Mouse (Mus musculus) CD4-positive, CD25-positive, alpha-beta regulatory T cell, adult 4 months (primary cell): ENCODE results near the gene Foxj2. TPM values are rescaled to one million over a fixed set of nuclear protein-coding genes. Genes with fewer than 3 reads are reported as not detected.
A peak's percentile ranks its signal among the peaks of the same experiment; 100 is the strongest.

Experiments
- ATAC-seq: one replicate; pipeline ENCODE4 v1.8.0; 2017
- polyA plus RNA-seq, 2 experiments: library from polyadenylated mRNA; unstranded; fragments of 100-300 nt; shearing (Covaris generic); gene quantifications; one replicate each; pipeline ENCODE4 v1.2.1; 2017

The Foxj2 gene
- 1 to 10 TPM; 8.5 to 9.2 TPM for polyA plus RNA-seq

DNA sequence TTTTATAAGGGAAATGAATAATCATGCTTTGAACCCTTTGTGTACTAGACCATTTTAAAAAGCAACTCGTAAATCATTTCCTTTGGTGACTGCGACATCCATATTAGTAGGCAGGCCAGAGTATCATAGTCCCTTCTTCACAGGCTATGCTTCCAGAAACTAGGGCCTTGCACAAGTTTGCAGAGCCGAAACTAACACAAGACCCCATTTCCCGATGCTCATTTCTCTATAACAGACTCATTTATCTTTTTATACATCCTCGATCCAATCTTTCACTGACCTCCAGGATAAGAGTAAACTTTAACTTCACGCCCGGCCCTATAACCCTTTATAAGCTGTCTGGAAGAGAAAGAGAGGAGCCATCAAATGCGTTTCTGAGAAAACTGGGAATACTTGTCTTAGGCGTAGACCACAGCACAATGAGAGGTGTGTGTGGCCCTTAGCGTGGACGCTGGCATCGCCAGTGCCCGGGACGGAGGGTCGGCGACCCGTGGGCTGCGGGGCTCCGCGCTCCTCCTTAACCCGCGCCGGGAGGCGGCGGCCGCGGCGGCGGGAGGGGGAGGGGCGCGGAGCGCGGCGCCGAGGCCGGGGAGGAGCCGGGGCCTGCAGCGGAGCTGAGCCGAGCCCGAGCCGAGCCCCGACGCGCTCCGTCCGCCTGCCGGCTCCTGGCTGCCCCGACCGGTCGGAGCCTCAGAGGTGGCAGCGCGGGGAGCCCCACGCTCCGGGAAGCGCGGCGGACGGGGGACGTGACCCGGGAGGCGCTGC is at the start of gene Foxj2:
TSS of gene Foxj2 (plus strand) at position 609 of the 765 bp plus-strand sequence.
- peak; percentile 52 for ATAC-seq

GRCm38 (mm10) chr6:122770760-122771315 is 48.9 kb upstream of the Foxj2 start:
- ATAC-seq: no peak

DNA sequence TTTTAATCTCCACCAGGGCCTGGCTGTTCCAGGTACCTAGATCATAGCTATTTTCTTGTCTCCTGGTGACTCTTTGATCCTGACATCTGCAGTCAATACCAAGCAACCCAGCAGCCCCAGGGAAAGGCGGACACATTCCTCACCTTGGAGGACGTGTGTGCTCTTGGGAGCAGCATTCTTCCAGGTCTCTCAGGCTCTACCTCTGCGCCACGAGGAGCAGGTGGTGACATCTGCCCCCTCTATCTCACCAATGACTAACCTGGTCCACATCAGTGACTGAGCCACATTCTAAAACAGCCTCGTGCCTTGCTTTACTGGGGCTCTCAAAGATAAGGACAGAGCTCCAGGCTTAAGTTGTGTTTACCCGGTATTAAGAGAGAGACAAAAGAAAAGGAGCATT is 47.0 kb upstream of the Foxj2 start:
- ATAC-seq: no peak

DNA sequence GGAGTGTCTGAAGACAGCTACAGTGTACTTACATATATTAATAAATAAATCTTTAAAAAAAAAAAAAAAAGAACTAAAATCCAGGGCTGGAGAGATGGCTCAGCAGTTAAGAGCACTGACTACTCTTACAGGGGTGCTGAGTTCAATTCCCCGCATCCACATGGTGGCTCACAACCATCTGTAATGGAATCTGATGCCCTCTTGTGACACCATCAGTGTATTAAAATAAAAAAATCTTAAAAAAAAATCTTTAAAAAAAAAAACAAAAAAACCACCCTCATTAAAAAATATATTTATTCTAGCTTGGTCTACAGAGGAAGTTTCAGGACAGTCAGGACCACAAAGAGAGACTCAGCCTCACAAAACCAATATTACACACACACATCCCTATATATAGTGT is 45.4 kb upstream of the Foxj2 start:
- ATAC-seq: no peak

DNA sequence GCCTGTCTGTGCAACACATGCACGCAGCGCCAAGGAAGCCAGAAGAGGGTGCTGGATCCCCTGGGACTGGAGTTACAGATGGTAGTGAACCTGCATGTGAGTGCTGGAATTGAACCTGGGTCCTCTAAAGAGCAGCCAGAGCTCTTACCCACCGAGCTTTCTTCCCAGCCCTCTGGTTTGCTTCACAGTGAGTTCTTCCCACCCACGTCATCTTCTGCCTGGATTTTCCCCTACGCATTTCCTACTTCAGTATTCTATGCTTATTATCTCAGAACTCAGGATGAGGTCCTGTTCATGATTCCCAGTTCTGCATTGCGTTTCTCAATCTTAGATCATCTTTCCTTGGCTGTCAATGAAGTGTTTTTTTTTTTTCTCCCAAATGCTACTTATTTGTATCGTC is 43.7 kb upstream of the Foxj2 start:
- no peak for ATAC-seq

DNA sequence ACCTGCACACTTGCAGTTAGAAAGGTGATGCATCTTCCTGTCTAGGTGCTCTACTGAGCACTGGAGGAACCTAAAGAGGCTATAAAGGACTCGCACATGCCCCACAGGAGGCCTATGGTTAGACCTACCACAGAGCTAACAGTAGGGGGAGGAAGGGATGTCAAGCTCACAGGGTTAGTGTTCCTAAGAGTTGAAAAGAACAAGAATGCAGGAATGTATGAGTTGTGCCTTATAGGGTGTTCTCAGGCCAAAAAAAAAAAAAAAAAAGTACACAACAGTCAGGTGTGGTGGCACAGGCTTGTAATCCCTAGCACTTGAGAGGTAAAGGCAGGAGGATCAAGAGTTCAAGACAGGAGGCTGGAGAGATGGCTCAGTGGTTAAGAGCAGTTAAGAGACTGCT is 39.8 kb upstream of the Foxj2 start:
- no peak for ATAC-seq

GRCm38 (mm10) chr6:122781167-122781566 is 38.5 kb upstream of the Foxj2 start:
- ATAC-seq: no peak

- ATAC-seq: no peak
Measured at GRCm38 (mm10) chr6:122782164-122782563, 37.5 kb upstream of the Foxj2 start.

GRCm38 (mm10) chr6:122784866-122785265 is 34.8 kb upstream of the Foxj2 start:
- no peak for ATAC-seq

- peak; percentile 97 for ATAC-seq
Measured at GRCm38 (mm10) chr6:122786275-122786674, 33.4 kb upstream of the Foxj2 start.

DNA sequence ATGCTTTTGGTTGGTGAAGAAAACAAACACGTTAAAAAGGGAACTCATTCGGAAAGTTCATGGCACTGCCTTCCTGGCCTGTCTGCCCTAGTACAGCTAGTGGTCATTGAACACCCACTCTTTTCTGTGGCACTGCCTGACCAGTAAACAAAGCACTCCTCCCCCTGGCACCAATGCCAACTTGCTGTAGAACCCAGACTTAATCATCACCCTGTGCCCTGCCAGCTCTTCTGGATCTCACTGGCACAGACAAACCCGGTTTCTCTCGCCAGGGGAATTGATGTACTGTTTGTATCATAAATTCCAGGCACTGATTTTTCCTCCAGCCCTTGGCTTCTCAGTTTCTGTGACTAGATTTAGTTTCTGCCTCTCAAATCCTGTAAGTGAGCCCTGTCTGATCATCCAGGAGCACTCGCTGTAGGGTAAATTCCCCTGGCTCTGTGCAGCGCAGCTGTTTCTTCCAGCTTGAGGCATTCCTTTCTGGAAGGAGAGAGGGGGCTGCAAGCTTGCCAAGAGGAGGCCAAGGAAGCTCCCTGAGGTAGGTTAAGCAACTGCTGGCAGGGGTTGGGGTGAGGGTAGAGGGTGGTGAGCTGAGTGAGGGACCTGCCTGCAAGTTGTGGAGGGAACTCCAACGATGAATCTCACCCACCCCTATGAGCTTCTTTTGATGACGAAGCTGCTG is 24.3 kb upstream of the Foxj2 start:
- no peak for ATAC-seq

DNA sequence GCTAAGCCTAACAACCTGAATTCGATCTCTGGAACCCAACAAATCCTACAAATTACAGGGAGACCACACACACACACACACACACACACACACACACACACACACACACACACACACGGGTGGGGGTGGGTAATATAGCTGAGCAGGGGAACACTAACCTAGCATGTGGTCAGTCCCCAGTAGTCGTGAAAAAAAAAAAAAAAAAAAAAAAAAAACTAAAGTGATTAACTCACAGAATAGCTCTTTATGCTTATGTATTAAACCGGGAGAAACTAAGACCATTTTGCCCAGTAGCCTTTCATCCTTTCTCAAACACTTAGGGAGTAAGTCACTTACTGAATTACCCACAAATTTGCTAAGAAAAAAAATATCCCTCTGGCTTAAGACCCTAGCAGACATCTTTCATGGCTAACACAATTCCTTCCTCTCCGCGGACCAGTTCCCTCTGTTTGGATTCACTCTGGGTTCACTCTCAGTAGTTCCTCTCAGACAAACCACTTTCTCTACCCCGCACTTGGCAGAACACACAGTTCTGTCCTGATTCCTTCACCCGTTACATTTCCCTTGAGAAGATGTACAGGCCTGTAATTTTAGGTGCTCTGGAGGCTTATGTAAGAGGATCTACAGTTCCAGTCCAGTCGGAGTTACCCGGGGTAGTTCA is 18.9 kb upstream of the Foxj2 start:
- no peak for ATAC-seq

GRCm38 (mm10) chr6:122801301-122801800 is 18.4 kb upstream of the Foxj2 start, which contains the start of gene Slc2a3:
Gene Slc2a3, minus strand, starts transcription at chr6:122801640.
- peak; percentile 53 for ATAC-seq

DNA sequence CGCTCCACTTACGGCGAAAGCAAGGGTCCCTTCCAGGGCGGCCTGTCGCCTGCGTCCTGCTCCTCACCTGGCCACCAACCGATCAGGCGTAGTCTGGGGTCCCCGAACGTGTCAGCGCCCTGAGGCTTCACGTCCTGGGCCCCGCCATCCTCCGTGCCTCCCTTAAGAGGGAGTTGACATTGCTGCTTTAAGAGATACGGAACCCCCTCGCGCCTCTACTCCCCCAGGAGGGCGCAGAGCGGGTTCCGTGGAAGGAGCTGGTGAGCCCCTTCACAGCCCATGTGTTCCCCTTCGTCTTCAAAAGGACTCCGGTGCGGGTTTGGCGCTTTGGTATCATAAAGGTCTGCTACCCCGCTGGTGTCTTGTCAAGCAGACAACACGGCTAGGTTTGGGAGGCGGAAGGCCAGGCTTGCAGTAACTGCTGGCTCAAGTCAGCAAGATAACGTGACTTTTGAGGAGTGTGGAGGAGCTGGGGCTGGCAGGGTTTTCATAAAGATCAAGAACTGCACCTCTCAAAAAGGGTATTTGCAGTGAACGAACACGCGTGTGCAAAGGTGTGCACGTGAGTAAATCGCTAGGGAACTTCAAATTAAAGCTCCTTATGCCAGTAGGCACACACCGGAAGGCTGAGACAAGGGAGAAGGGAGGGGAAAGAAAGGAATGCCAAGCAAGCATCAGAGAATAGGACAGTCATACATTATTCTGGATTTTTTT is 17.8 kb upstream of the Foxj2 start:
- peak; percentile 71 for ATAC-seq

GRCm38 (mm10) chr6:122804418-122804817 is 15.3 kb upstream of the Foxj2 start:
- peak; percentile 64 for ATAC-seq

- ATAC-seq: peak; percentile 50
Measured at GRCm38 (mm10) chr6:122810022-122810614, 9.6 kb upstream of the Foxj2 start.

GRCm38 (mm10) chr6:122810615-122811279 is 9.0 kb upstream of the Foxj2 start:
- peak; percentile 80 for ATAC-seq

DNA sequence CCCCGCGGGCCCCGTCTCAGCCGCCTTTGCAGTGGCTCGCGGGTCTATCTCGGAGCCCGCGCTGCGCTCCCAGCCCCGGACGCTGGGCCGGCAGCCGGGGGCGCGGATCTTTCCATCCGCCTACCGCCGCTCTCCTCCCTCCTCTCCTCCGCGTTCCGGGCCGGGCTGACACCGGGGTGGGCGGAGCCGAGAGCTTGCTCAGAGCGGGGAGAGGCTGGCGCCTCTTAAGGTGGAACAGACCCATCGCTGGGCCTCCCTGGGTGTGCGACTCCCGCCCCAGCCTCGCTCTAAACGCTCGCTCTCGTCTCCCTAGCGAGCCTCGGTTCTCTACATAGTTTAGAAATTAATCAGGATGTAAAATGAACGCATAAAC is 8.4 kb upstream of the Foxj2 start:
- peak; percentile 70 for ATAC-seq

DNA sequence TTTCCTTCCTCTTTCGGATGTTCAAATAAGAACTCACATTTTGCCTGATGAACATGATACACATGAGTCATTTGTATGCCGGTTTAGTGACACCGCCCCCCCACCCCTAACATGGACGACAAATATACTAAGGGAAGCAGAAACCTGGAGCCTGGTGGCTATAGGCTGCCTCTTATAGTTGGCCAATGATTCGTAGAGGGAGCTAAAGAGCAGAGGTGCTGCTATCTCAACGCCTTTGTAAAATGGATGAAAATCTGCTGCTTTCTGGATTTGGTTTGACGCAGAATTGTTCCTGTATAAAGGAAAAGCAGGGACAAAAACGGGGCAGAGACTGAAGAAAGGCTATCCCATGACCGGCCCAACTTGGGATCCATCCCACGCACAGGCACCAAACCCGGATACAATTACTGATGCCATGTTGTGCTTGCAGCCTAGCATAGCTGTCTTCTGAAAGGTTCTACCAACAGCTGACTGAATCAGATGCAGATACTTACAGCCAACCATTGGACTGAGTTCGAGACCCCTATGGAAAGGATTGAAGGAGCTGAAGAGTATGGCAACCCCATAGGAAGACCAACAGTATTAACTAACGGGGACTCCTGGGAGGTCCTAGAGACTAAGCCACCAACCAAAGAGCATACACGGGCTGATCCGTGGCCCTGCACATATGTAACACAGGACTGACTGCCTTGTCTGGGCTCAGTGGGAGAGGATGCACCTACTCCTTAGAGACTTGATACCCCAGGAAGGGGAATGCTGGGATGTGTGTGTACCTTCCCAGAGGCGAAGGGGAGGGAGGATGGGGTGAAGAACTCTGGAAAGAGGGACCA is 7.7 kb upstream of the Foxj2 start:
- ATAC-seq: peak; percentile 52

- no peak for ATAC-seq
Measured at GRCm38 (mm10) chr6:122812716-122813115, 7.0 kb upstream of the Foxj2 start.
